Mouse (Mus musculus): Measurements from ENCODE around the gene Grip1. TPM values are rescaled to one million over a fixed set of nuclear protein-coding genes. Genes with fewer than 3 reads are reported as not detected.

Grip1 gene
- polyA plus RNA-seq, 1 experiment from 2014 or later, result 0.58 TPM

GRCm38 (mm10) chr10:119564862-119565261 is 111.2 kb downstream of the Grip1 start:
- no peak for DNase-seq
- Histone ChIP-seq H3K4me1 (replicated peaks) (no peaks in the 10 kb centered on the region), H3K4me2 (no peak overlapping the region), H3K36me3 (no peaks in the 10 kb centered on the region), H3K4me3 (replicated peaks) (no peak overlapping the region), H3K9ac (no peak overlapping the region), H3K27me3 (no peaks in the 10 kb centered on the region), H3K9me3 (replicated peaks) (no peaks in the 10 kb centered on the region), H3K27ac (no peak overlapping the region)
- 83% methylated on average over 7 of the region's 7 CpGs for WGBS (ENCODE audit: insufficient replicate concordance)
- ATAC-seq (ENCODE audit: low read depth), result no peak

GRCm38 (mm10) chr10:119573134-119573533 is 119.5 kb downstream of the Grip1 start:
- Histone ChIP-seq H3K4me1 (replicated peaks) (no peaks in the 10 kb centered on the region), H3K9me3 (replicated peaks) (0 out of 2 replicates have a peak, but pooled peaks cover 4% of the 10 kb centered on the region), H3K4me2 (no peak overlapping the region), H3K27ac (no peak overlapping the region), H3K36me3 (no peaks in the 10 kb centered on the region), H3K4me3 (replicated peaks) (no peak overlapping the region), H3K27me3 (no peaks in the 10 kb centered on the region), H3K9ac (no peak overlapping the region)
- no peak for ATAC-seq (ENCODE audit: low read depth)
- no peak for DNase-seq
- 62% methylated on average over 9 of the region's 9 CpGs for WGBS (ENCODE audit: insufficient replicate concordance)

GRCm38 (mm10) chr10:119575780-119576179 is 122.2 kb downstream of the Grip1 start:
- no peaks in the 10 kb centered on the region for H3K27me3 ChIP-seq
- 68% methylated on average over 1 of the region's 1 CpGs for WGBS (ENCODE audit: insufficient replicate concordance)
- 0 out of 2 replicates have a peak, but pooled peaks cover 4% of the 10 kb centered on the region for H3K9me3 ChIP-seq (replicated peaks)
- H3K9ac ChIP-seq, result no peak overlapping the region
- DNase-seq (no peak), ATAC-seq (ENCODE audit: low read depth) (no peak)
- no peak overlapping the region for H3K4me2 ChIP-seq
- no peak overlapping the region for H3K27ac ChIP-seq
- no peak overlapping the region for H3K4me3 ChIP-seq (replicated peaks)
- H3K4me1 ChIP-seq (replicated peaks), result no peaks in the 10 kb centered on the region
- no peaks in the 10 kb centered on the region for H3K36me3 ChIP-seq

GRCm38 (mm10) chr10:119580024-119580423 is 126.4 kb downstream of the Grip1 start:
- H3K27me3 ChIP-seq, result no peaks in the 10 kb centered on the region
- H3K27ac ChIP-seq, result no peak overlapping the region
- WGBS (ENCODE audit: insufficient replicate concordance), result 58% methylated on average over 4 of the region's 4 CpGs
- ATAC-seq (ENCODE audit: low read depth) (no peak), DNase-seq (no peak)
- no peak overlapping the region for H3K4me2 ChIP-seq
- no peak overlapping the region for H3K9ac ChIP-seq
- no peaks in the 10 kb centered on the region for H3K9me3 ChIP-seq (replicated peaks)
- no peaks in the 10 kb centered on the region for H3K36me3 ChIP-seq
- no peak overlapping the region for H3K4me3 ChIP-seq (replicated peaks)
- H3K4me1 ChIP-seq (replicated peaks), result no peaks in the 10 kb centered on the region

GRCm38 (mm10) chr10:119584666-119585065 is 131.0 kb downstream of the Grip1 start:
- no peak overlapping the region for H3K9ac ChIP-seq
- no peak overlapping the region for H3K4me2 ChIP-seq
- H3K4me3 ChIP-seq (replicated peaks), result no peak overlapping the region
- DNase-seq, result no peak
- no peaks in the 10 kb centered on the region for H3K9me3 ChIP-seq (replicated peaks)
- H3K27me3 ChIP-seq, result no peaks in the 10 kb centered on the region
- no peak overlapping the region for H3K27ac ChIP-seq
- H3K4me1 ChIP-seq (replicated peaks), result no peaks in the 10 kb centered on the region
- H3K36me3 ChIP-seq, result no peaks in the 10 kb centered on the region
- WGBS (ENCODE audit: insufficient replicate concordance), result 62% methylated on average over 6 of the region's 6 CpGs
- ATAC-seq (ENCODE audit: low read depth), result no peak

- Histone ChIP-seq H3K4me1 (replicated peaks) (no peaks in the 10 kb centered on the region), H3K9ac (no peak overlapping the region), H3K9me3 (replicated peaks) (no peaks in the 10 kb centered on the region), H3K27ac (no peak overlapping the region), H3K4me3 (replicated peaks) (no peak overlapping the region), H3K27me3 (no peaks in the 10 kb centered on the region), H3K36me3 (no peaks in the 10 kb centered on the region), H3K4me2 (no peak overlapping the region)
- DNase-seq (no peak), ATAC-seq (ENCODE audit: low read depth) (no peak)
- 68% methylated on average over 3 of the region's 3 CpGs for WGBS (ENCODE audit: insufficient replicate concordance)
Observed at GRCm38 (mm10) chr10:119586976-119587375, 133.3 kb downstream of the Grip1 start.

GRCm38 (mm10) chr10:119596822-119597221 is 143.2 kb downstream of the Grip1 start:
- DNase-seq, result no peak
- no peak for ATAC-seq (ENCODE audit: low read depth)
- H3K9me3 ChIP-seq (replicated peaks), result no peaks in the 10 kb centered on the region
- 74% methylated on average over 5 of the region's 5 CpGs for WGBS (ENCODE audit: insufficient replicate concordance)
- H3K9ac ChIP-seq, result no peak overlapping the region
- H3K4me1 ChIP-seq (replicated peaks), result no peaks in the 10 kb centered on the region
- no peaks in the 10 kb centered on the region for H3K27me3 ChIP-seq
- no peak overlapping the region for H3K4me3 ChIP-seq (replicated peaks)
- H3K36me3 ChIP-seq, result no peaks in the 10 kb centered on the region
- H3K4me2 ChIP-seq, result no peak overlapping the region
- H3K27ac ChIP-seq, result no peak overlapping the region

- no peaks in the 10 kb centered on the region for H3K36me3 ChIP-seq
- DNase-seq, result no peak
Observed at GRCm38 (mm10) chr10:119607501-119607900, 153.9 kb downstream of the Grip1 start.

GRCm38 (mm10) chr10:119608998-119609397 is 155.4 kb downstream of the Grip1 start:
- H3K4me1 ChIP-seq (replicated peaks), result no peaks in the 10 kb centered on the region
- no peak overlapping the region for H3K4me3 ChIP-seq (replicated peaks)
- H3K4me2 ChIP-seq, result no peak overlapping the region
- ATAC-seq (ENCODE audit: low read depth) (no peak), DNase-seq (no peak)
- H3K9me3 ChIP-seq (replicated peaks), result no peaks in the 10 kb centered on the region
- no peak overlapping the region for H3K27ac ChIP-seq
- 60% methylated on average over 7 of the region's 7 CpGs for WGBS (ENCODE audit: insufficient replicate concordance)
- H3K9ac ChIP-seq, result no peak overlapping the region
- H3K27me3 ChIP-seq, result no peaks in the 10 kb centered on the region
- H3K36me3 ChIP-seq, result no peaks in the 10 kb centered on the region

More at GRCm38 (mm10) chr10:119607501-119607900, 153.9 kb downstream of the Grip1 start:
- Histone ChIP-seq H3K4me3 (replicated peaks) (no peak overlapping the region), H3K9ac (no peak overlapping the region), H3K9me3 (replicated peaks) (no peaks in the 10 kb centered on the region), H3K4me1 (replicated peaks) (no peaks in the 10 kb centered on the region), H3K27me3 (no peaks in the 10 kb centered on the region), H3K4me2 (no peak overlapping the region), H3K27ac (no peak overlapping the region)
- ATAC-seq (ENCODE audit: low read depth), result no peak
- WGBS (ENCODE audit: insufficient replicate concordance), result 73% methylated on average over 6 of the region's 6 CpGs

GRCm38 (mm10) chr10:119610279-119610895 is 156.8 kb downstream of the Grip1 start:
- no peak overlapping the region for H3K4me3 ChIP-seq (replicated peaks)
- H3K4me2 ChIP-seq, result no peak overlapping the region
- H3K4me1 ChIP-seq (replicated peaks), result peaks cover 4% of the 10 kb centered on the region; the same call in 1 of the 2 replicates
- WGBS (ENCODE audit: insufficient replicate concordance), result 35% methylated on average over 9 of the region's 9 CpGs
- H3K9ac ChIP-seq, result no peak overlapping the region
- no peak for ATAC-seq (ENCODE audit: low read depth)
- no peaks in the 10 kb centered on the region for H3K36me3 ChIP-seq
- DNase-seq, result no peak
- no peak overlapping the region for H3K27ac ChIP-seq
- H3K9me3 ChIP-seq (replicated peaks), result no peaks in the 10 kb centered on the region
- H3K27me3 ChIP-seq, result no peaks in the 10 kb centered on the region

- H3K4me1 ChIP-seq (replicated peaks), result peaks cover 7% of the 10 kb centered on the region; the same call in 1 of the 2 replicates
- no peaks in the 10 kb centered on the region for H3K36me3 ChIP-seq
- no peak for ATAC-seq (ENCODE audit: low read depth)
- no peak for DNase-seq
- H3K4me2 ChIP-seq, result no peak overlapping the region
- no peaks in the 10 kb centered on the region for H3K27me3 ChIP-seq
- no peaks in the 10 kb centered on the region for H3K9me3 ChIP-seq (replicated peaks)
- WGBS (ENCODE audit: insufficient replicate concordance), result 66% methylated on average over 5 of the region's 5 CpGs
- H3K27ac ChIP-seq, result no peak overlapping the region
- no peak overlapping the region for H3K4me3 ChIP-seq (replicated peaks)
- H3K9ac ChIP-seq, result no peak overlapping the region
Observed at GRCm38 (mm10) chr10:119612034-119612433, 158.4 kb downstream of the Grip1 start.

GRCm38 (mm10) chr10:119614726-119615125 is 161.1 kb downstream of the Grip1 start:
- ATAC-seq (ENCODE audit: low read depth) (no peak), DNase-seq (no peak)
- no peak overlapping the region for H3K4me2 ChIP-seq
- no peaks in the 10 kb centered on the region for H3K9me3 ChIP-seq (replicated peaks)
- no peak overlapping the region for H3K27ac ChIP-seq
- H3K9ac ChIP-seq, result no peak overlapping the region
- H3K4me1 ChIP-seq (replicated peaks), result peaks cover 7% of the 10 kb centered on the region; the same call in 1 of the 2 replicates
- no peaks in the 10 kb centered on the region for H3K36me3 ChIP-seq
- no peaks in the 10 kb centered on the region for H3K27me3 ChIP-seq
- WGBS (ENCODE audit: insufficient replicate concordance), result 37% methylated on average over 7 of the region's 7 CpGs
- H3K4me3 ChIP-seq (replicated peaks), result no peak overlapping the region
